Mouse (Mus musculus) brain, embryonic 14.5 days (tissue): ENCODE measurements around the gene Inpp4a.

Source experiments
- CTCF ChIP-seq: fragments of 200-500 bp; IDR thresholded peaks from 2 replicates; pipeline ENCODE4 v1.5.1; 2012; ENCODE audit warnings: inconsistent platforms, mild to moderate bottlenecking, moderate library complexity, borderline replicate concordance; ENCODE audit not compliant: insufficient read depth, insufficient read length; ENCODE audit errors: extremely low read depth
- POLR2A ChIP-seq: fragments of 200-500 bp; IDR thresholded peaks from 2 replicates; pipeline ENCODE4 v1.6.1; 2012; ENCODE audit warnings: mild to moderate bottlenecking, inconsistent platforms, borderline replicate concordance; ENCODE audit not compliant: poor library complexity, insufficient read depth, insufficient read length, severe bottlenecking; ENCODE audit errors: extremely low read depth

- TF ChIP-seq CTCF = no peak
- no peak for TF ChIP-seq POLR2A
These were observed 157.9 kb downstream of the Inpp4a start for GRCm38 (mm10) chr1:37457546-37457945.
